ENCODE assay signal across 8 mouse cellular contexts in genomic region chr17:51178491-51179194, GRCm38 (mm10). TPM values are rescaled to one million over a fixed set of nuclear protein-coding genes. Genes with fewer than 3 reads are reported as not detected.
DNase-seq lines count a peak whose midpoint lies in the region; ATAC-seq and TF ChIP-seq lines count a peak whose summit lies in the region.

No protein-coding gene starts in this region.

- no peak for TF ChIP-seq CTCF in Patski (IDR thresholded peaks at IDR 0.05)

- H3K36me3 ChIP-seq in hindbrain, embryonic 13.5 days: no peaks in the 10 kb centered on the region

- H3K9me3 ChIP-seq in hindbrain, embryonic 13.5 days: no peaks in the 10 kb centered on the region

- in situ Hi-C loops in Patski (cut with MboI; ENCODE audit: low pct_unique_long_range_greater_than_20kb): no loop called here

- POLR2A ChIA-PET in Patski (lab: Charles Lee): no interaction called here

- H3K4me3 ChIP-seq in hindbrain, embryonic 13.5 days: peak overlapping the region; percentile 78

- WGBS in hindbrain, embryonic 13.5 days: under 1% methylated on average over 52 of the region's 59 CpGs

- no peak for DNase-seq in Patski (ENCODE audit: low read depth, low spot score)
- peak; percentile 84 to 87 for DNase-seq in cerebellum, postnatal 10 days
- DNase-seq in frontal cortex, postnatal 14 days (ENCODE audit: low spot score in 2 of 2): peak; percentile 44 to 55
- DNase-seq in layer of hippocampus, postnatal 14 days (ENCODE audit: low spot score in 2 of 2): peak; percentile 67 to 69
- peak; percentile 75 for DNase-seq in lung, postnatal 14 days
- DNase-seq in ovary, postnatal 36 days (ENCODE audit: low spot score): peak; percentile 68
- DNase-seq in thymus, postnatal 14 days: peak; percentile 71

- ATAC-seq in Patski: peak; percentile 78
- peak; percentile 90 for ATAC-seq in hindbrain, embryonic 13.5 days (ENCODE audit: low FRiP score)

- H3K4me1 ChIP-seq in hindbrain, embryonic 13.5 days (replicated peaks): peaks cover 8% of the 10 kb centered on the region

- peak overlapping the region; percentile 99 for H3K27ac ChIP-seq in hindbrain, embryonic 13.5 days

- CTCF ChIA-PET in Patski (lab: Charles Lee): no interaction called here

- peak overlapping the region; percentile 94 for H3K9ac ChIP-seq in hindbrain, embryonic 13.5 days

- peaks cover 2% of the 10 kb centered on the region for H3K27me3 ChIP-seq in Patski
- no peaks in the 10 kb centered on the region for H3K27me3 ChIP-seq in hindbrain, embryonic 13.5 days

- peak overlapping the region; percentile 69 for H3K4me2 ChIP-seq in hindbrain, embryonic 13.5 days

RNA-seq across cellular contexts. Expression of gene Tbc1d5, which starts 0.5 kb away (rescaled TPM):
- 23.7 TPM for polyA plus RNA-seq in Patski (2021)
- polyA plus RNA-seq in hindbrain, embryonic 13.5 days (2015; fragmentation: Nextera tagmentation; extraction: Ambion mirVana): 8.3 and 8.9 TPM in 2 replicates
- total RNA-seq in layer of hippocampus, postnatal 14 days (2021): 10 to 100 TPM; 22.0 to 24.1 TPM
